Mouse (Mus musculus) common myeloid progenitor, adult 5-6 weeks (primary cell): ENCODE data around the gene Naa15. TPM values are rescaled to one million over a fixed set of nuclear protein-coding genes. Genes with fewer than 3 reads are reported as not detected.
"Not testable (repeated sequence)": the region's sequence is repeated elsewhere in the genome, so short reads cannot be mapped to it uniquely, and the experiment has no call there.

Experiments used
- ATAC-seq: replicated peaks from 2 replicates; pipeline ENCODE4 v1.8.0; 2016; ENCODE audit warnings: low read depth, mild to moderate bottlenecking, moderate TSS enrichment, inconsistent platforms; ENCODE audit not compliant: poor library complexity, severe bottlenecking
- total RNA-seq: library from RNA; stranded (forward); fragments of 200-1000, 187-1606 nt; gene quantifications from 2 replicates; pipeline ENCODE4 v1.2.3, GENCODE M21; 2017

Naa15 gene
- total RNA-seq, 1 experiment from 2014 or later = 245 TPM

DNA sequence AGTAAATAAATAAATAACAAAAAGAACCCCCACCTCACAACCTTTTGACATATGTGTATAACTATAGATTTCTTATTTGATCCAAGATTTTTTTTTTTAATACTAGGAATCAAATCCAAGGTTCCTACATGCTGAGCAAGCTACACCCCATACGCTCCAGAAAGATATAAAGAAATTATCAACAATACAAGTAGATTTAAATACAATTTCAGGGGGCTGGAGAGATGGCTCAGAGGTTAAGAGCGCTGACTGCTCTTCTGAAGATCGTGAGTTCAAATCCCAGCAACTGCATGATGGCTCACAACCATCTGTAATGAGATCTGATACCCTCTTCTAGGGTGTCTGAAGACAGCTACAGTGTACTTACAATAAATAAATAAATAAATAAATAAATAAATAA, 21.9 kb upstream of the Naa15 start:
- not testable (repeated sequence) for ATAC-seq

DNA sequence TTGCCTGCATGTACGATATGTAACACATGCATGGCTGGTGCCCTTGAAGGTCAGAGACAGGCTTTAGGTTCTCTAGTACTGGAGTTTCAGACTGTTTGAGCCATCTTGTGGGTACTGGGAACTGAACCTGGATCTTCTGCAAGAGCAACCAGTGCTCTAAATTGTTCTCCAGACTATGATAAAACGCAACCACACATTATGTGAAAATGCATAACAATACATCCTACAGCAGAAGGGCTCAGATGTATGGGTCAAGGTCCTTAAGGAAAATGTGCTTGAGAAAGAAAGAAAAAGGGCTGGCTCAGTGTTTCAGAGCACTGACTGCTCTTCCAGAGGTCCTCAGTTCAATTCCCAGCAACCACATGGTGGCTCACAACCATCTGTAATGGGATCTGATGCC, 21.3 kb upstream of the Naa15 start:
- no peak for ATAC-seq

DNA sequence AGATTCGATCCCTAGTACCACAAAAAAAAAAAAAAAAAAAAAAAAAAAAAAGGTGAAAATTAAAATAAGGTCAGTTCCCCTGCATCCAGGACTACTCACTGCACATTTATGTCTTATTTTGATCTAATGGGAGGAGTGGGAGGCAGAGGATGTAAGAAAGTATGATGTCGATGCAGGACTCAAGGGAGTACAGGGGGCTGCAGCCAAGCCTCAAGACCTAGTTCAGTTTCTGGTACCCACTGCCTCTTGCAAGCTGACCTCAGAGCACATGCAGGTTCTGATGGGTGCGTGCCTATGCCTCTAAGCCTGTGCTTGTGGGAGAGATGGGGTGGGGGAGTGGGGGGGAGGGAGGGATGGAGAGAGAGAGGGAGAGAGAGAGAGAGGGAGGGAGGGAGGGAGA, 20.1 kb upstream of the Naa15 start:
- ATAC-seq = no peak

DNA sequence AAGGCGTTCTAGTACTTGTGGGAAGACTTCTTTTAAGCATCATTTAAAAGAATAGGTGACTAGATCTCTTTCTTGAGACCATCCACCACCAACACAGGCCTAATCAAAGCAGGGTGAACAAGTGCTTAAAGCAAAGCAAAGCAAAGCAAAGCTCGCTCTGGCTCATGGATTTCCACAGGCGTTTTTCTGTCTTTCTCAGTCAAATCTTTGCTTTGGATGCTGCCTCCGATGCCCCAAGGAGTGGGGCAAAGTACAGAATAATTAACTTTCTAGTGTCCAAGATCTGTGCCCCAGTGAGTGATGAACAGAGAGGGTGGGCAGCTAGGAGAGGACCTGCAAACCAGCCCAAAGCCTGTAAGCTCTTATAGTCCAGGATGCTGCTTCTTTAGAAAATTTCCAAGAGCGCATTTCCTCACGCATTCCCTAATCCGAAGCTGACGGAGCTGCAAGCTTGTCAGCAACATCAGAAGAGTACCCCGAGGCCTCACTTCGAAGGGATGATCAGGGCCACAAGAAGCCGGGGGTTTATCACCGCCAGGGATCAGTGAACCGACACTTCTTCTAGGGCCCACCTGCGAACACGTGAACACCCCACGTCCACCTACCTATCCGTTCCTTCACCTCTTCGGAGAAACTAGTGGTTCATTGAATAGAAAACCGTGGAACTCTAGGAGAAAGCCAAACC, 19.3 kb upstream of the Naa15 start:
- no peak for ATAC-seq

DNA sequence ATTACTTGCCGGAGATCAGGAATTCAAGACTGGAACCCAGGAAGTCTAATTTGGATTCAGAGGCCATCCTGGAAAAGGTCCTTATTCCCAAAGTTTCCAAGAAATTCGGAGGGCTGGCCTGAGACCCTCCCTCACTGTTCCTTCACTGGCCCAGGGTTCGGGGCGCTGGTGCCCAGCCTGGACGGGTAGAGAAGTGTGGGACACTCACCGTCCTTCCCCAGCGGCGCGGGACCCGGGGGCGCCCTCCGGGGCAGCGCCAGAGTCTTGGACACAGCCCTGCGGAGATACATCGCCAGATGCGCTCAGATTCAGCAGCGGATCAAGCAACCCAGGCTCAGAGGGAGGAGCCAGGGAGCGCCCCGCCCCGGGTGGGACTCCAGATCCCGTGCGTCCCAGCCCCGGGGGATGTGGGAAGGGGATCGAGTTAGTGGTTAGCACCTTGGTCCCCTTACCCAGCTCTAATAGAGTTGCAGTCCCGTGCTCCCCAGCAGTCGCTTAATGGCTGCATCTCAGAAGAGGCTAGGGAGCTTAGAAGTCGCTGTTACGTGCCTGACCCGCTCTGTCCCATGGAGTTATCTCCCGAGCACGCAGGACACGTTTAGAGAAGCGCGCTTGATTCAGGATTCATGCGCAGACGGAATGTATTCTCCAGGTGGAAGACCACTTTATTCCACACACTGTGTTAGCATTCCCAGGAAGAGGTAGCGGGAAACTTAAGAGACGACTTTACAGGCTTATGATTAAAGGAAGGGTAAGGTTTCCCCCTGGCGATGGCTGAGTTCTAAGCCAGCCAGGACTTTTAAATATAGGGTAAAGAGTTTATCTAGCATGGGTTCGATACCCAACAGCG, 18.5 kb upstream of the Naa15 start, which contains the start of gene Mgarp:
TSS of gene Mgarp (minus strand) at position 520 of the 850 bp plus-strand sequence.
- peak; percentile 93 for ATAC-seq

DNA sequence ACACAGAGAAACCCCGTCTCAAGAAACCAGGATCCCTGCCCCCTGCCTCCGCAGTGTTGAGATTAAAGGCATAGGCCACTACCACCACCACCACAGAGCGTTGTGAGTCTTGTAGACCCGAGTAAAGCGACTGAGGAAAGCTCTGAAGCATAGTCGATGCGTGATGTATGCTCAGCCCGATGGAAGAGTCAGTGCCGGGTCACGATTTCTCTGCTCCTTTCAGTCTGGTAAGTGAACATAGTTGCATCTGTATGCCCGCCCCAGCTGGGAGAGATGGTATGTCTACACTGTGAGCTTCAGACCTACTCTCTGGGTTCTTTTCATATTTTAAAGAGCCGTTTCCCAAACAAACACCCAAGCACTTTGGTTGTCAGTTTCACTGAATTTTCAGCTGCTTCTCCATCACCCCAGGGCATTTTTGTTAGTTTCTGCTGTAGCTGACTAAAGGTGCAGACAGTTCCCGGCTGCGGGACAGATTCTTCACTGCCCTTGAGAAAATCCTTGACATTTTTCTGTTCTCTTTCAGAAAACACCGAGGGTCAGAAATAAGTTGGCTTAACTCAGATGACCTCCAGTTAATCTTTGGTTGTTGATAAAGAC, 17.1 kb upstream of the Naa15 start:
- no peak for ATAC-seq

DNA sequence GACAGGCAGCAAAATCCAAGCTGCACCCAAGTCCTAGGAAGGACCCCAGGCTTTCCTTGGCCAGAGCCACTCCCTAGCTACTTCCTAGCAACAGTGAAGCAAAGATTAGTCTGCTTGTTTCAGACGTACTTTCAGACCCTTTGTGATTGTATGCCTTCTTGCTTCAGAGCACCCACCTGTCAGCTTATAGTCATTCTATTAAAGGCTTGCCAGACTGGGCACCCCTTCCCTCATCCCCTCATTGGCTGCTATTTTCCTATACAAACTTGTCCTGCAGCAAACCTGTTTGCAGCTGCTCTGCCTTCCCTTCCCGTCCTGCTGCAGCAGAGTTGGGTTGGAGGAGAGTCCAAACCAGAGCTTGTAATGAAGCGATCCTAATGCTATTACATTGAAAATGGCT, 16.3 kb upstream of the Naa15 start:
- ATAC-seq = no peak

DNA sequence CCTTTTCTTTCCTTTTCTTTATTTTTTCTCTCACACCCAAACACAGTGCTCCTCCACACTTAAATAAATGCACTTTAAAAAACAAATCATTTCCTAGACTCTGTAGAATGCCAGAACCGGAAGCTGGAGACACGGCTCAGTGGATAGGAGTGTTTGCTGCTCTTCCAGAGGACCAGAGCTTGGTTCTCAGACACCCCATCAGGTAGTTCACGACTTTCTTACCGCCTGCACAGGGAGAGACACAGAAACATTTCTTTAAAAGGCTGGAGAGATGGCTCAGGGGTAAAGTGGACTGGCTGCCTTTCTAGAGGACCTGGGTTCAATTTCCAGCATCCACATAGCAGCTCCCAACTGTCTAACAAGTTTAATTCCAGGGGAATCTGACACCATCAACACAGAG, 15.4 kb upstream of the Naa15 start:
- ATAC-seq = no peak

DNA sequence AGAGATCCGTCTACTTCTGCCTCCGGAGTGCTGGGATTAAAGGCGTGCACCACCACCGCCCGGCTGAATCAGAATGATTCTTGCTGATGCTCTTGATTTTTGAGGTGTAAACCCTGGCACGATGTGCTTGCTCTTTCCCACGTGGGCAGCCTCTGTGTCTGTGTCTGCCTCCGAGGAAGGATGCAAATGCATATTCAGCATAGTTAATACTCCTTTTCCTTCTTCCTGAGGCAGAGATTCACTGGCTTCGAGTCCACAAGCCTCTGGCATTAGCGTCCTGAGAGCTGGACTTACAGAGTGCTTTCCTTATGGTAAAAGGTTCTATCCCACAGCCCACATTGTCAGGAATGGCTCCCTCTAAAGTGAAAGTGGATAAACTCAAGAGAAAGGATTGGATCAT, 14.3 kb upstream of the Naa15 start:
- no peak for ATAC-seq

DNA sequence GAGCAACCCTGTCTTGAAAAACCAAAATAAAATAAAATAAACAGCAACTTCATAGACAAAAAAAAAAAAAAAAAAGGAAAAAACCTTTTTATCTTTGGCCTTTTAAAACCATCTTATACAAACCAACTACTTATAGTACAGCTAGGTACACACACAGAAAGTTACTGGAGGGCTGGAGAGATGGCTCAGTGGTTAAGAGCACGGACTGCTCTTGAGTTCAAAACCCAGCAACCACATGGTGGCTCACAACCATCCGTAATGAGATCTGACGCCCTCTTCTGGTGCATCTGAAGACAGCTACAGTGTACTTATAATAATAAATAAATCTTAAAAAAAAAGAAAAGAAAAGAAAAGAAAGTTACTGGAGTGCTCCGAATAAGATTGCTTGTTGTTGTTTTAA, 12.9 kb upstream of the Naa15 start:
- not testable (repeated sequence) for ATAC-seq

DNA sequence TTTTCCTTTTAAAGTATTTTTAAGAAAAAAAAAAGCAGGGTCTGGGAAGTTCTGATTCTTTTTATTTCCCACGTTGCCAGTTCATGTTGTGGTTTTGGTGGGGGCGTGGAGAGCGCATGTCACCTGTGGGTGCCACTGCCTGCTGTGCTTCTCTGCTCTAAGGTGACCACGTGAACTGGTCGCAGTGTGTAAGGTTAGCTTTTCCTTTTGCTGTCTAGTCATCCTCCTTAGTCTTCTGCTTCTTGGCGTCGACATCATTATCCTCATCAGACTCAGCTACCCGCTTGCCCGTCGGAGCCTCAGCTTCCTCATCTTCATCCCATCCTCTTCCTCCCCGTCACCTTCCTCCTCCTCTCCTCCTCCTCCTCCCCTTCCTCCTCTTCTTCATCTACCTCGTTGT, 12.3 kb upstream of the Naa15 start:
- no peak for ATAC-seq

DNA sequence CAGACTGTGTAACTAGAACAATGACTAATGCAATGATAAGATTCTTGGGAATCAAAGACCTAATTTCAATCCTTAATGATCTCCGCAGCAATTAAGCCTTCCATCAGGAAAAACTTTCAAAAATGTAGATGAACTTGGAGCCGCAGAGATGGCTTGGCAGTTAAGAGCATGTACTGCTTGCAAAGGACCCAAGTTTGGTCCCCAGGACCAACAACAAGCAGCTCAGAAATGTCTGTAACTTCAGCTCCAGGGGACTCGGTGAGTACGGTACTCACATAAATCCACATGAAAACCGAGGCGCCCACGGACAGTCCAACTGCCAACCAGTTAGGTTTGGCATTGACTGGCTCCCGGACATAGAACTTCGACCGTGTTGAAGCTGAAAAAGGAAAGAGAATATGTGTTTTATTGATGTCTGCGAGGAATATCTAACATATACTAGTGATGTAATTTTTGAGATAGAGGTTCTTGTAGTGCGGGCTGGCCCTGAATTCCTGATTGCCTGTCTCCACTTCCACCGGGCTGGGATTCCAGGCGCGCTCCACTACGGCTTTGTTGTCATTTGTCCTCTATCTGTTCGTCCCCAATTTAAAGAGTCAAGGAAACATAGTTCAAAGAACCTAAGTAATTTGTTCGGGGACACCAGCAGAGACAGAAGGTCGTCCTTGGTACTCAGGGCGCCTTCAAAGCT, 6.9 kb upstream of the Naa15 start:
- no peak; the same call in 1 of the 2 replicates for ATAC-seq

DNA sequence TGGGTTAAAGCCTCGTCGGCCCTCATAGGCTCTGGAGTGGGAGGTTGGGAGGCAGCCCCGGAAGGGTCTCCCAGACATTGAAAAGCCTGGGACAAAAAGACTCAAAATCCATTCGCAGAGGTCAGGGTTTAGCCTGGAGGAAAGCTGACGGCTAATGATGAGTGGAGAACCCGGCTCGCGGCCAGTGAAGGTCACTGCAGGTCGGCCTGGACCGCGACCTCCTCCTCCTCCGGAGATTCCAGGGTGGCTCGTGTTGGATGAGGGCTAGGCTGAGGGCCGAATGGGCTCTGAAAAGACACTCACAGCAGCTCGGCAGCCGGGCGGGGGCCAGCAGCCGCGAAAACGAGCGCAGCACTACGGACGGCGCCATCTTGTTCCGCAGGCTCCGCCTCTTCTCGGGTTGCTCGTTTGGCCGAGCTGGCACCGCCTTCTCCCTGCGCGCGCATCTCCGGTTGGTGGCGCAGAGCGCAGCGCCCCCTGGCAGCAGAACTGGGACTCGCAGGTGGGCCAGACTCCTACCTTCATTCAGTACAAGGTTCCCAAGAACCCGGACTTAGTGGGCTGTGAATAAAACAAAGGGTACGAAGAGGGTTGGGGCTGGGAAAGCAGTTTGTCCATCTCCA, 6.3 kb upstream of the Naa15 start, which contains the start of gene Ndufc1:
TSS of gene Ndufc1 (minus strand) at position 428 of the 623 bp plus-strand sequence.
- peak; percentile 99 for ATAC-seq

DNA sequence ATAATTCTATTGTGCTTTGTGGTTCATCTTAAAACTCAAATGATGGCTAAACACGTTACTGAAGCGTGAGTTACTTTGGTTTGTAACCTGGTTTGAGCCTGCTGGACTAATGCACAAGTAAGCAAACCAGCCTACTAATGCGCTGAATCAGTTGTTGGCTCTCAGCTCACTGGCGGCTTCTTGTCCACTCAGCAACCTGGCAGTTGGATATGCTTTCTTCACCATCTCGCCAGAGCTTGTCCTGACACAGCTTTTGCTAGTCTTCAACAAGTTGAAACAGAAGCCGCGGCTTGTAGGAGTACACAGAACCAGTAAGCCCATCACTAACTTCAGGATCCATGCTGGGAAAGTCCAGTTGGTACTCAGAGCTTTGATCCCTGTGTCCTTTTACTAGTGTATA, 2.5 kb upstream of the Naa15 start:
- no peak for ATAC-seq

DNA sequence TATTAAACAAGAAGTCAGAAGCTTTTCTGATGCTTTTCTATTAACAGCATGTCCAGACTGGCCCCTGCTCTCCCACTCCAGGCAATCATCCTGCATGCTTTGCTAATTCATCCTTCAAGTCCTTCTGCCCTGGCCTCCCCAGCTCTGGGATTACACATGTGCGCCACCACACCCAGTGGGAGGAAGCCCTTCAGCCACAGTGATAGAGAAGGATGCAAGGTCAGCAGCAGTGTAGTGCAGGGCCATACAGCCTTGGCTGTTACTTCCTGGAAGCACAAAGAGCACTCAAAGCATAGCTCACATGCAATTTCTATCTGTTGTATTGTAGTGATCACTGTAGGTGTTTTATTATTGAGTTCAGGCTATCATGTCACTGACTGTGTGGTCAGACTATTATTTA, 1.7 kb upstream of the Naa15 start:
- ATAC-seq = no peak

DNA sequence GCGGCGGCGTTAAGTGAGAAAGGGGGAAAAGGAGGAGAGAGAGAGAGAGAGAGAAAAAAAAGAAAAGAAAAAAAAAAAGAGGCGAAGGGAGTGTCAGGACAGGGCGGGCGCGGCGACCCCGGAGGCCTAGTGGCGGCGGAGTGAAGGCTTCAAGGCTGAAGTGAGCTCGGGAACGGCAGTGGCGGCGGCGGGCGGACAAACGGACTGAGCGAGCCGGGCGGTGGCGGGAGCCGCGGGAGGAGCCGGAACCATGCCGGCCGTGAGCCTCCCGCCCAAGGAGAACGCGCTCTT, 1.1 kb downstream of the Naa15 start:
- ATAC-seq = no peak

DNA sequence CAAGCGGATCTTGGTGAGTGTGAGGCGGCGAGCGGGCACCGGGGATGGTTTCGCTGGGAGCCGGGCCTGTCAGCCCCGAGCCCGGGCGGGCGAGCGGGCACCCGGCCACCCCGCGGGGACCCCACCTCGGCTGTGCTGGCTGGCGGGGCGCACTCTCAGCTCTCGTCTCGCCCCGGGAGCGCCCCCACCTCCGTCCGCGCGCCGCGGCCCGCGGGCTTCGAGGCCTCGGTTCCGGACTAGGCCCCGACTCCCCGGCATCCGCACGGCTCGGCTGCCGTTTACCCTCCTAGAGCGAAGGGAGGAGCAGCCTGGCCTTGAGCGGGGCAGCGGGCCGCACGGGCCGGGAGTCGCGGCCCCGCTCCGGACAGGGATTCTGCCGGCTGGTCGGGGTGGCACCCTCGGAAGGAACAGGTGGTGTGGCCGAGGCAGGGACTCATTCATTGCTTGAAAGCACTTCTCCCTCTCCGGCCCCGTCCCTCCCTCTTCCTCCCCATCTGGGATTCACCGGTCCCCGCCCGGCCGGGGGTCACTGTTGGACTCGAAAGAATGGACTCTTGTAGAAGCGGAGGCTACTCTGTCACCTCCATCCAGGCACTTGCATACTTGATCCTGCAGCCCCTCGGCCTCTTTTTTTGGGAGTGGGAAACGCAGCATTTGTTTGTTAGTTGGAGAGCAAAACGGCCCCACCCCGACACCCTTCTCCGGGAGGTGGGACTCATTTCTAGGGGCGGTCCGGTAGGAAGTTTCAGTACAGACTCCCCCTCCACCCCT, 1.6 kb downstream of the Naa15 start:
- peak; percentile 35 for ATAC-seq

DNA sequence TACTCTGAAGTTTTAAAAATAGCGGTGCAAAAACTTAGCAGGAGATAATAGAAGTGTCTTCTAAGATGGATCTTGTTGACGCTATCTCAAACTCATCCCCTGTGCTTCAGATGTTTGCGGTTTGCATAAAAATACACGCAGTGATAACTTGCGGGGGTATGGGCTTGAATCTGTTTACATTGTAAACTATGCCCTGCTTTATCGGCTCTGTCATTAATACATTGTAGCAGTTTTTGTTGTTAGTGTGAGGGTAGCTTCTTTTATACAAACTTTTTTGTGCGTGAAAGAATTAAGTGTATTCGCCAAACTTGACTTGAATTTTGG, 2.1 kb downstream of the Naa15 start:
- no peak for ATAC-seq

DNA sequence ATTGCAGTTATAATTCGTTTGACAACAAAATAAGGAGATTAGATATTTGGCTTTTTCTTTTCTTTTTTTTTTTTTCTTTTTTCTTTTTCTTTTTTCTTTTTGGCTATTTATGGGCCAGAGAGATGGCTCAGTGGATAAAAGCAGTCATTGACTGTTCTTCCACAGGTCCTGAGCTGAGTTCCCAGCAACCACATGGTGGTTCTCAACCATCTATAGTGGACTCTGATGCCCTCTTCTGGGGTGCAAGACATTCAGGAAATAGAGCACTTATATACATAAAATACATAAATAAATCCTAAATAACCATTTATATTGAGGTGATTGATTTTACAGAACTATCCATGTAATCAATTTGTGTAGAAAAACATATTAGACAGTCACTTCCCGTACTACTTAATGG, 2.5 kb downstream of the Naa15 start:
- ATAC-seq = no peak

DNA sequence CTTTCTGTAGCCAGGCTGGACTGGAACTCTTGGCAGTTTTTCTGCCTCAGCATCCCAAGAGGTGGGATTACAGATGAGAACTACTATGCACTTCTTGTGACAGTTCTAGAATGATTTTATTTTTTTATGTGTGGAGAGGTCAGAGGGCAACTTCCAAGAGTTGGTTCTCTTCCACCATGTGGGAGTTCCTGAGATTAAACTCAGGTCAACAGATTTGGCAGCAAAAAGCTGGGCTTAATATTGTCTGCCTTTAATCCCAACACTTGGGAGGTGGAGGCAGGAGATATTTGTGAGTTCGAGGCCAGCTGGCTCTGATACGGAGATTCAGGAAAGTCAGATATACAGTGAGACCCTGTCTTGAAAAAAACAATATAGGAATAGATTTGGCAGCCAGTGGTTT, 3.0 kb downstream of the Naa15 start:
- no peak for ATAC-seq
